Mouse (Mus musculus): ENCODE measurements at regions not wholly inside any gene's neighbourhood (a gene's known extent, or its start where the extent isn't known, plus 50 kb on each side); places are given as distances from the start of the nearest gene placed in this dataset.

DNA sequence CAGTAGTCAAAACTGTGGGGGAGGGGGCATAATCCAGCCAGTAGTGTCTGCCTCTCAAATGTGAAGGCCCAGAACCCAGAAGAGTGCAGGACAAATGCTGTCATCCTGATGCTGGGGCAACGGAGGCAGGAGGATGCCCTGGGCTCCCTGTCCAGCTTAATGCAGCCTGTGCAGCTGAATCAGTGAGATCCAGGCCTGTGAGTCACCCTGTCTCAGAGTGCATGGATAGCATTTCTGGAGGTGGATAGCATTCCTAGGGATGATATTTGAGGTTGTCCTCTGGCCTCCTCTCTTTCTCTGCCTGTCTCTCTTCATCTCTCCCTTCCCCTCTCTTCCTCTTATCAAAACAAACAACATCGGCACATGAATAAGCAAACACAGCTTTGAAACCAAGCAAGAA, 73.8 kb upstream of the Mvb12b start:
- no peaks in the 10 kb centered on the region for H3K9me3 ChIP-seq (ENCODE audit: control insufficient read depth, low read length)
- H3K4me1 ChIP-seq (ENCODE audit: control insufficient read depth, insufficient read depth, low read length), result no peaks in the 10 kb centered on the region
- H3K9ac ChIP-seq (ENCODE audit: low read length), result no peak overlapping the region
- ATAC-seq (ENCODE audit: low FRiP score) (no peak), DNase-seq (ENCODE audit: low spot score, missing footprints) (no peak)
- H3K4me2 ChIP-seq, result no peak overlapping the region
- no peak overlapping the region for H3K27ac ChIP-seq (ENCODE audit: low read depth, low read length)
- H3K36me3 ChIP-seq (ENCODE audit: control insufficient read depth, insufficient read depth, low read length), result no peaks in the 10 kb centered on the region
- no peak overlapping the region for H3K4me3 ChIP-seq (ENCODE audit: low read depth, low read length)
- 74% methylated on average over 2 of the region's 2 CpGs for WGBS
- H3K27me3 ChIP-seq (ENCODE audit: control insufficient read depth, insufficient read depth, low read length), result no peaks in the 10 kb centered on the region

DNA sequence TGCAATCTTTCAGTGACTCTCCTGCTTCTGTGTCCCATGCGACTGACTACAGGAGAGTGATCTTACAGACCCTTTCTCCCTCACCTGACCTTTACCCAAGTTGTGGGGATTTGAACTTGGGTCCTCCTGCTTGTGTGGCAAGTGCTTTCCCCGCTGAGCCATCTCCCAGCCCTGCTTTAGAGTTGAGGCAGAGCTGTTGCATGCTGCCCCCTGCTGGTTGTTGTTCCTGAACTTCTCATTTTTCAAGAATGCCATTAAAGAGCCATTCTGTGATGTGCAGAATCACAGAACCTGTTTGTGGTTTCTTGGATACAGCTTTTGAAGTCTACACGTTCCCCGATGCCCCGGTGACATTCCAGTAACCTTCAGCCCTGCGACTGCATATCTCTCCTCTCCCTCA, 70.0 kb upstream of the Mvb12b start:
- ATAC-seq (ENCODE audit: low FRiP score), result no peak
- peak; percentile 90 for DNase-seq (ENCODE audit: low spot score, missing footprints)
- Histone ChIP-seq H3K27ac (ENCODE audit: low read depth, low read length) (no peak overlapping the region), H3K4me3 (ENCODE audit: low read depth, low read length) (no peak overlapping the region), H3K4me1 (ENCODE audit: control insufficient read depth, insufficient read depth, low read length) (no peaks in the 10 kb centered on the region), H3K4me2 (no peak overlapping the region), H3K36me3 (ENCODE audit: control insufficient read depth, insufficient read depth, low read length) (no peaks in the 10 kb centered on the region), H3K9ac (ENCODE audit: low read length) (no peak overlapping the region), H3K9me3 (ENCODE audit: control insufficient read depth, low read length) (no peaks in the 10 kb centered on the region), H3K27me3 (ENCODE audit: control insufficient read depth, insufficient read depth, low read length) (no peaks in the 10 kb centered on the region)
- 60% methylated on average over 6 of the region's 6 CpGs for WGBS

DNA sequence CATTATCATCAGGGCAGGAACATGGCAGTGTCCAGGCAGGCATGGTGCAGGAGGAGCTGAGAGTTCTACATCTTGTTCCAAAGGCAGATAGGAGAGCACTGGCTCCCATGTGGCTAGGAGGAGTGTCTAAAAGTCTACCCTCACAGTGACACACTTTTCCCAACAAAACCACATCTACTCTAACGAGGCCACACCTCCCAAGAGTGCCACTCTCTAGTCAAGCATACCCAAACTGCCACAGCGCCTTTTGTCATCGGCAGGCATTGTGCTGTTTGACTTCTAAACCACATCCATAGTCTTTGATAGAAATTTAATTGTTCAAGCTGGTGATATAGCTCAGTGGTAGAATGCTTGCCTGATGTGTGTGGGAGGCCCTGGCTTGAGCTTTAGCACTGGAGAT, 56.6 kb upstream of the Mvb12b start:
- Histone ChIP-seq H3K9ac (ENCODE audit: low read length) (no peak overlapping the region), H3K4me3 (ENCODE audit: low read depth, low read length) (no peak overlapping the region), H3K36me3 (ENCODE audit: control insufficient read depth, insufficient read depth, low read length) (no peaks in the 10 kb centered on the region), H3K4me1 (ENCODE audit: control insufficient read depth, insufficient read depth, low read length) (no peaks in the 10 kb centered on the region), H3K9me3 (ENCODE audit: control insufficient read depth, low read length) (no peaks in the 10 kb centered on the region), H3K27me3 (ENCODE audit: control insufficient read depth, insufficient read depth, low read length) (no peaks in the 10 kb centered on the region), H3K27ac (ENCODE audit: low read depth, low read length) (no peak overlapping the region), H3K4me2 (no peak overlapping the region)
- no peak for ATAC-seq (ENCODE audit: low FRiP score)
- 83% methylated on average over 3 of the region's 3 CpGs for WGBS
- DNase-seq (ENCODE audit: low spot score, missing footprints), result no peak

DNA sequence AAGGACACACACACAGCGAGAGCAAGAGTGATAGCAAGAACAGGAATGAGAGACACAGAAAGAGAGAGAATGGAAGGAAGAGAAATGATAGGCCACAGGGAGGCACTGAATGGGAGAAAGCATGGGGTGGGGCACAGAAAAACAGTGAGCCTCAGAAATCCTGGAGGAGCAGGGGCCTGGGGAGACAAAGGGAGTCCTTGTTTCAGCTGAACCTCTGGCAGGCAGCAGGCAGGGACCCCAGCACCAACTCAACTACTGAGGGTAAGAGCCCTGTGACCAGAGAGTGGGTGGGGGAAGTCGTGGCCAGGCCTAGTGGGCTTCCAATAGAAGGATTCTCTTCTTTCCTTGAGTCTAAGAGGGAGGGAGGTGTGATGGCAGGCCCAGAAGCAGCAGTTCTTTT, 54.3 kb upstream of the Mvb12b start:
- Histone ChIP-seq H3K9me3 (ENCODE audit: control insufficient read depth, low read length) (no peaks in the 10 kb centered on the region), H3K4me2 (no peak overlapping the region), H3K27ac (ENCODE audit: low read depth, low read length) (0 out of 2 replicates have a peak overlapping the region, but pooled peaks have one; percentile 25), H3K4me3 (ENCODE audit: low read depth, low read length) (no peak overlapping the region), H3K4me1 (ENCODE audit: control insufficient read depth, insufficient read depth, low read length) (no peaks in the 10 kb centered on the region), H3K9ac (ENCODE audit: low read length) (no peak overlapping the region), H3K27me3 (ENCODE audit: control insufficient read depth, insufficient read depth, low read length) (no peaks in the 10 kb centered on the region), H3K36me3 (ENCODE audit: control insufficient read depth, insufficient read depth, low read length) (no peaks in the 10 kb centered on the region)
- 48% methylated on average over 2 of the region's 2 CpGs for WGBS
- no peak for ATAC-seq (ENCODE audit: low FRiP score)
- no peak for DNase-seq (ENCODE audit: low spot score, missing footprints)

DNA sequence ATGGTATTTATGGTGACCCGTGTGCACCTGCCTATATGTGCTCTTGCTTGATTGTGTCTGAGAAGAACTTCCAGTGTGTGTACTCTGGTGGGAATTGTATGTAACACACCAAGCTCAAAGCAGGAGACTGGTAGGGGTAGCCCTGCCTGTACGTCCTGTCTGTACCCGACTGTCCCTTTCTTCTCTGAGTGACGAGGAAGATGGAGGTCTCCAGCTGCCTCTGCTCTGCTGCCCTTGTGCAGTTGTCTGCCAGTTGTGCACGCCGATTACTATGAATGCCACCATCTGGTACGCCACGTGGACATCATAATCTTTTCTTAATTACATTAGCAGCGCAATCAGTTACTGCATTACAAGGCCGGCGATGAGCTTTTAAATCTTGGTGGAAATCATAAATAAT, 53.6 kb upstream of the Mvb12b start:
- no peak overlapping the region for H3K27ac ChIP-seq (ENCODE audit: low read depth, low read length)
- no peak for DNase-seq (ENCODE audit: low spot score, missing footprints)
- H3K4me2 ChIP-seq, result no peak overlapping the region
- no peaks in the 10 kb centered on the region for H3K27me3 ChIP-seq (ENCODE audit: control insufficient read depth, insufficient read depth, low read length)
- 90% methylated on average over 11 of the region's 11 CpGs for WGBS
- no peaks in the 10 kb centered on the region for H3K9me3 ChIP-seq (ENCODE audit: control insufficient read depth, low read length)
- no peaks in the 10 kb centered on the region for H3K4me1 ChIP-seq (ENCODE audit: control insufficient read depth, insufficient read depth, low read length)
- no peaks in the 10 kb centered on the region for H3K36me3 ChIP-seq (ENCODE audit: control insufficient read depth, insufficient read depth, low read length)
- no peak for ATAC-seq (ENCODE audit: low FRiP score)
- H3K4me3 ChIP-seq (ENCODE audit: low read depth, low read length), result no peak overlapping the region
- no peak overlapping the region for H3K9ac ChIP-seq (ENCODE audit: low read length)

DNA sequence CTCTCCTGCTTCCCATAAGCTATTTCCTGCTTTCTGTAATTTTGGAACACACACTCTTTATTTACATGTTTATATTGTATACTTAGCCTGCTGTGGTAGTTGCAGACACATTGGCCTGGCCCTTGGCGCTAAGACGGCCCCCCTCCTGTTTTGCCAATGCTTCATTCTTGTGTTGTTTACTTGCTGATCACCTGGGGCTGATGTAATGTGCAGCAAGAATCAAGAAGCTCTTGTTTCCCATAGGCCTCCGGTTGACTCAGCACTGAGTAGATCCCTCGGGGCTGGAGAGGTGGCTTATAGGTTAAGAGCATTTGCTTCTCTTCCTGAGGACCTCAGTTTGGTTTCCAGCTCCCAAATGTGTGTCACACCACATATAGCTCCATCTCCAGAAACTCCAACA, 52.1 kb upstream of the Mvb12b start:
- Histone ChIP-seq H3K9ac (ENCODE audit: low read length) (no peak overlapping the region), H3K4me1 (ENCODE audit: control insufficient read depth, insufficient read depth, low read length) (no peaks in the 10 kb centered on the region), H3K4me2 (no peak overlapping the region), H3K9me3 (ENCODE audit: control insufficient read depth, low read length) (no peaks in the 10 kb centered on the region), H3K4me3 (ENCODE audit: low read depth, low read length) (no peak overlapping the region), H3K36me3 (ENCODE audit: control insufficient read depth, insufficient read depth, low read length) (no peaks in the 10 kb centered on the region), H3K27me3 (ENCODE audit: control insufficient read depth, insufficient read depth, low read length) (no peaks in the 10 kb centered on the region), H3K27ac (ENCODE audit: low read depth, low read length) (no peak overlapping the region)
- no peak for DNase-seq (ENCODE audit: low spot score, missing footprints)
- ATAC-seq (ENCODE audit: low FRiP score), result no peak
- 91% methylated on average over 4 of the region's 4 CpGs for WGBS
